Mouse (Mus musculus): Measurements from ENCODE around the gene Ptk7.

DNA sequence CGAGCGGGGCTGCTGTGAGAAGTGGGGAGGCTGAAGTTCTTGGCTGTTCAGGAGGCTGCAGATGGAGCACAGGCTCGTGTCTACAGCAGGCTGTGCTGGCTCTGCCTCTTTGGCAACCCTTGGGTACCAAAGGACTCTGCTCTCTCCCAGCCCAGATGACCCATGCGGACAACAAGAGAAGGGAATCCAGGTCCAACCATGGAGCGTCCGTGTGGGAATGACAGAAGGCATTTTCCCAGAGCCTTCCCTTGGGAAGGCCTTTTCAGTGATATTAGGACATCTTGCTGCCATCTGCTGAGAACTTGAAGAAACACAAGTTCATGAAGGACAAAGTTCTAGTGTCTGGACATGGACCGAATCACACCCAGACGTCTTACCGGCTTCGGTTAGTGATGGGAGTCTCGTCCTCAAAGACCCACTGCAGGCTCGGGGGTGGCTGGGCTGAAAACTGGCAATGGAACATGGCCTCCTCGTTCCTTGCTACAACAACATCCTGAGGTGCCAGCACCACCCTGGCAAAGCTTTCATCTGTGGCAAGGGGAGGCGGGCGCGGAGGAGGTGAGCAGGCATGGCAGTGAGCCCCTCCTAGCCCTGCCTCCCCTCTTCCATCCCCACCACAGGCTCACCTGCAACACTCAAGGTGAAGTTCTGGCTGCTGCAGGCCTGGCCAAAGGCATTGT, 39.5 kb downstream of the Ptk7 start:
- TF ChIP-seq CTCF (IDR thresholded peaks at IDR 0.05; ENCODE audit: control insufficient read depth, insufficient read depth, low read length) (no peak), POLR2A (IDR thresholded peaks at IDR 0.05; ENCODE audit: borderline replicate concordance, control insufficient read depth, low read depth, low read length) (no peak)
